8 mouse cellular contexts compared by ENCODE assay signal in genomic region chr11:101211970-101212369, GRCm38 (mm10). TPM values are rescaled to one million over a fixed set of nuclear protein-coding genes. Genes with fewer than 3 reads are reported as not detected.
DNase-seq lines count a peak whose midpoint lies in the region; ATAC-seq and TF ChIP-seq lines count a peak whose summit lies in the region.

No protein-coding gene starts in this region.

- no peaks in the 10 kb centered on the region for H3K27me3 ChIP-seq in hindbrain, embryonic 15.5 days
- no peaks in the 10 kb centered on the region for H3K27me3 ChIP-seq in lung, postnatal 0 days (replicated peaks; ENCODE audit: insufficient read depth, low read length)

- in situ Hi-C loops in ES-E14 (cut with MboI; ENCODE audit: low sequenced_read_pairs in 2 of 2, unreplicated experiment in 2 of 2): no loop called here

- intact Hi-C loops in left cerebral cortex, adult 2 months (cut with DNase I): loop anchor here (1.0 to 5.0 kb wide), 3 partner anchors 36 to 185 kb away; partner anchors contain the start of gene Becn1

- no peaks in the 10 kb centered on the region for H3K4me1 ChIP-seq in ES-E14 (ENCODE audit: control insufficient read depth in 2 of 2, insufficient read depth in 2 of 2, low read length in 2 of 2, poor library complexity in 1 of 2)
- 0 out of 2 replicates have a peak, but pooled peaks cover 3% of the 10 kb centered on the region for H3K4me1 ChIP-seq in brown adipose tissue, adult 24 weeks (ENCODE audit: control insufficient read depth, insufficient read depth, insufficient read length, low read length)
- no peaks in the 10 kb centered on the region for H3K4me1 ChIP-seq in hindbrain, embryonic 15.5 days (replicated peaks)
- H3K4me1 ChIP-seq in lung, postnatal 0 days (ENCODE audit: insufficient read depth, low read depth, low read length): no peaks in the 10 kb centered on the region

- 39% methylated on average over 3 of the region's 3 CpGs for WGBS in hindbrain, embryonic 15.5 days
- 30% methylated on average over 3 of the region's 3 CpGs for WGBS in lung, postnatal 0 days

- no peak for TF ChIP-seq EP300 in lung, postnatal 0 days (IDR thresholded peaks at IDR 0.05)

- no peak overlapping the region for H3K4me3 ChIP-seq in left cerebral cortex, adult 2 months
- no peak overlapping the region for H3K4me3 ChIP-seq in ES-E14 (ENCODE audit: insufficient read depth in 1 of 2, low read depth in 1 of 2, low read length in 2 of 2, poor library complexity in 1 of 2, severe bottlenecking in 1 of 2)
- no peak overlapping the region for H3K4me3 ChIP-seq in brown adipose tissue, adult 24 weeks (ENCODE audit: insufficient read depth, low read depth, low read length)
- H3K4me3 ChIP-seq in hindbrain, embryonic 15.5 days: no peak overlapping the region
- H3K4me3 ChIP-seq in lung, postnatal 0 days (ENCODE audit: low read depth, low read length): no peak overlapping the region

- H3K27ac ChIP-seq in left cerebral cortex, adult 2 months: no peak overlapping the region
- H3K27ac ChIP-seq in ES-E14 (ENCODE audit: insufficient read depth, low read depth, low read length, poor library complexity, severe bottlenecking): no peak overlapping the region
- H3K27ac ChIP-seq in brown adipose tissue, adult 24 weeks (replicated peaks; ENCODE audit: low read depth, low read length): peak overlapping the region; percentile 42
- H3K27ac ChIP-seq in hindbrain, embryonic 15.5 days (replicated peaks): 0 out of 2 replicates have a peak overlapping the region, but pooled peaks have one; percentile 30
- 0 out of 2 replicates have a peak overlapping the region, but pooled peaks have one; percentile 32 for H3K27ac ChIP-seq in lung, postnatal 0 days (ENCODE audit: low read length)

- TF ChIP-seq CTCF in left cerebral cortex, adult 2 months (IDR thresholded peaks at IDR 0.05): peak; percentile 79
- TF ChIP-seq CTCF in lung, postnatal 0 days (IDR thresholded peaks at IDR 0.05): peak; percentile 86

- H3K9me3 ChIP-seq in ES-E14 (ENCODE audit: control insufficient read depth, insufficient read depth, low read depth, low read length): no peaks in the 10 kb centered on the region
- no peaks in the 10 kb centered on the region for H3K9me3 ChIP-seq in hindbrain, embryonic 15.5 days
- H3K9me3 ChIP-seq in lung, postnatal 0 days (ENCODE audit: low read length): no peaks in the 10 kb centered on the region

- H3K36me3 ChIP-seq in ES-E14 (ENCODE audit: control insufficient read depth, insufficient read depth, low read length, poor library complexity, severe bottlenecking): peaks cover 18% of the 10 kb centered on the region; the same call in 1 of the 2 replicates
- peaks cover 66% of the 10 kb centered on the region for H3K36me3 ChIP-seq in hindbrain, embryonic 15.5 days
- peaks cover 52% of the 10 kb centered on the region for H3K36me3 ChIP-seq in lung, postnatal 0 days (ENCODE audit: insufficient read depth, low read length)

- DNase-seq in left cerebral cortex, adult 2 months (ENCODE audit: extremely low spot score in 1 of 2, low spot score in 2 of 2): no peak
- no peak for DNase-seq in left cerebral cortex, adult 11 months (ENCODE audit: low spot score)
- DNase-seq in ES-E14 (ENCODE audit: low read depth, low spot score): peak; percentile 70
- peak; percentile 91 for DNase-seq in lung, postnatal 0 days (ENCODE audit: low spot score)
- no peak for DNase-seq in frontal cortex, postnatal 25 days (ENCODE audit: low spot score in 2 of 2)
- DNase-seq in gastrocnemius, adult 8-10 months (ENCODE audit: low spot score in 2 of 2): no peak

- ATAC-seq in hindbrain, embryonic 15.5 days (ENCODE audit: low FRiP score, low read depth): no peak
- ATAC-seq in lung, postnatal 0 days: peak; percentile 92

- no peak overlapping the region for H3K9ac ChIP-seq in ES-E14 (ENCODE audit: insufficient read depth, low read depth, low read length, poor library complexity, severe bottlenecking)
- no peak overlapping the region for H3K9ac ChIP-seq in hindbrain, embryonic 15.5 days
- no peak overlapping the region for H3K9ac ChIP-seq in lung, postnatal 0 days (replicated peaks; ENCODE audit: low read depth)

- no peak overlapping the region for H3K4me2 ChIP-seq in hindbrain, embryonic 15.5 days
- no peak overlapping the region for H3K4me2 ChIP-seq in lung, postnatal 0 days (replicated peaks; ENCODE audit: low read depth, low read length)

TF ChIP-seq in ES-E14, 5 proteins besides CTCF, POLR2A, EP300 and RAD21:
- TF ChIP-seq ZC3H11A (IDR thresholded peaks at IDR 0.05; ENCODE audit: borderline replicate concordance, low read depth, low read length) (no peak; the same call in 1 of the 2 replicates), ZNF384 (IDR thresholded peaks at IDR 0.05; ENCODE audit: low read depth, low read length) (no peak), MAFK (IDR thresholded peaks at IDR 0.05; ENCODE audit: insufficient read depth, low read depth, low read length) (no peak), HCFC1 (IDR thresholded peaks at IDR 0.05; ENCODE audit: borderline replicate concordance, insufficient read depth, low read length) (no peak)

RNA-seq across cellular contexts. Expression of gene Ezh1, which starts 14.3 kb away (rescaled TPM):
- 10 to 100 TPM; 56.9 to 62.1 TPM for total RNA-seq in left cerebral cortex, adult 2 months (2021)
- total RNA-seq in ES-E14 (2012; rRNA removed): 18.3 and 18.9 TPM in 2 replicates
- 13.3 and 20.7 TPM in 2 replicates for polyA plus RNA-seq in brown adipose tissue, adult 24 weeks (2012; ENCODE audit: insufficient read depth, insufficient read length, missing spikeins)
- polyA plus RNA-seq in hindbrain, embryonic 15.5 days (2015; fragmentation: Nextera tagmentation; extraction: Ambion mirVana): 26.5 and 27.4 TPM in 2 replicates
- 17.1 and 17.4 TPM in 2 replicates for polyA plus RNA-seq in lung, postnatal 0 days (2015; fragmentation: Nextera tagmentation; extraction: Ambion mirVana)
- total RNA-seq in gastrocnemius, adult 8-10 months (2022): 10 to 100 TPM; 24.3 to 31.0 (median 26.2) TPM

RNA-seq across cellular contexts. Expression of gene Ramp2, which starts 33.9 kb away (rescaled TPM):
- 10 to 100 TPM; 35.7 to 40.8 TPM for total RNA-seq in left cerebral cortex, adult 2 months (2021)
- 4.0 and 5.6 TPM in 2 replicates for total RNA-seq in ES-E14 (2012; rRNA removed)
- polyA plus RNA-seq in brown adipose tissue, adult 24 weeks (2012; ENCODE audit: insufficient read depth, insufficient read length, missing spikeins): 20.0 and 27.6 TPM in 2 replicates
- polyA plus RNA-seq in hindbrain, embryonic 15.5 days (2015; fragmentation: Nextera tagmentation; extraction: Ambion mirVana): 96.5 and 98.8 TPM in 2 replicates
- polyA plus RNA-seq in lung, postnatal 0 days (2015; fragmentation: Nextera tagmentation; extraction: Ambion mirVana): 759 and 834 TPM in 2 replicates
- 10 to 100 TPM; 19.3 to 28.6 (median 25.4) TPM for total RNA-seq in gastrocnemius, adult 8-10 months (2022)

RNA-seq across cellular contexts. Expression of gene Ccr10, which starts 36.7 kb away (rescaled TPM):
- total RNA-seq in left cerebral cortex, adult 2 months (2021): under 1 TPM in 1 of 2 experiments, not detected in 1; 0.38 TPM
- total RNA-seq in ES-E14 (2012; rRNA removed): 0.31 TPM in 1 of 2 replicates, not detected in the other
- polyA plus RNA-seq in brown adipose tissue, adult 24 weeks (2012; ENCODE audit: insufficient read depth, insufficient read length, missing spikeins): 1.2 TPM in 1 of 2 replicates, not detected in the other
- polyA plus RNA-seq in hindbrain, embryonic 15.5 days (2015; fragmentation: Nextera tagmentation; extraction: Ambion mirVana): 0.63 and 0.70 TPM in 2 replicates
- 0.06 and 0.20 TPM in 2 replicates for polyA plus RNA-seq in lung, postnatal 0 days (2015; fragmentation: Nextera tagmentation; extraction: Ambion mirVana)
- total RNA-seq in gastrocnemius, adult 8-10 months (2022): not detected

RNA-seq across cellular contexts. Expression of gene Plekhh3, which starts 40.8 kb away (rescaled TPM):
- 10 to 100 TPM; 13.0 to 13.2 TPM for total RNA-seq in left cerebral cortex, adult 2 months (2021)
- total RNA-seq in ES-E14 (2012; rRNA removed): 3.4 and 5.1 TPM in 2 replicates
- polyA plus RNA-seq in brown adipose tissue, adult 24 weeks (2012; ENCODE audit: insufficient read depth, insufficient read length, missing spikeins): 21.8 and 33.6 TPM in 2 replicates
- 9.5 and 11.8 TPM in 2 replicates for polyA plus RNA-seq in hindbrain, embryonic 15.5 days (2015; fragmentation: Nextera tagmentation; extraction: Ambion mirVana)
- polyA plus RNA-seq in lung, postnatal 0 days (2015; fragmentation: Nextera tagmentation; extraction: Ambion mirVana): 12.3 and 14.2 TPM in 2 replicates
- 10 to 100 TPM; 25.6 to 38.5 (median 33.9) TPM for total RNA-seq in gastrocnemius, adult 8-10 months (2022)

RNA-seq across cellular contexts. Expression of gene Vps25, which starts 41.5 kb away (rescaled TPM):
- 10 to 100 TPM; 59.3 to 61.0 TPM for total RNA-seq in left cerebral cortex, adult 2 months (2021)
- total RNA-seq in ES-E14 (2012; rRNA removed): 105 and 135 TPM in 2 replicates
- polyA plus RNA-seq in brown adipose tissue, adult 24 weeks (2012; ENCODE audit: insufficient read depth, insufficient read length, missing spikeins): 109 and 141 TPM in 2 replicates
- 118 and 124 TPM in 2 replicates for polyA plus RNA-seq in hindbrain, embryonic 15.5 days (2015; fragmentation: Nextera tagmentation; extraction: Ambion mirVana)
- polyA plus RNA-seq in lung, postnatal 0 days (2015; fragmentation: Nextera tagmentation; extraction: Ambion mirVana): 121 and 133 TPM in 2 replicates
- total RNA-seq in gastrocnemius, adult 8-10 months (2022): 10 to 100 TPM; 44.9 to 48.1 (median 47.2) TPM

Comparison
In these comparisons a context has a peak if more than half of its experiments do, and no peak if none do; other contexts are left out.
1. DNase-seq: peak in ES-E14 (single experiment) and lung, postnatal 0 days (single experiment); none in left cerebral cortex, adult 2 months (0 of 2), left cerebral cortex, adult 11 months (single experiment), frontal cortex, postnatal 25 days (0 of 2) and gastrocnemius, adult 8-10 months (0 of 2).
2. H3K27ac ChIP-seq: peak in brown adipose tissue, adult 24 weeks (single experiment), hindbrain, embryonic 15.5 days (single experiment) and lung, postnatal 0 days (single experiment); none in left cerebral cortex, adult 2 months (single experiment) and ES-E14 (single experiment).